Mouse (Mus musculus): ENCODE results near the gene Crocc2. TPM values are rescaled to one million over a fixed set of nuclear protein-coding genes. Genes with fewer than 3 reads are reported as not detected.

Crocc2 gene
- polyA plus RNA-seq, 1 experiment from 2014 or later: 0.14 TPM

DNA sequence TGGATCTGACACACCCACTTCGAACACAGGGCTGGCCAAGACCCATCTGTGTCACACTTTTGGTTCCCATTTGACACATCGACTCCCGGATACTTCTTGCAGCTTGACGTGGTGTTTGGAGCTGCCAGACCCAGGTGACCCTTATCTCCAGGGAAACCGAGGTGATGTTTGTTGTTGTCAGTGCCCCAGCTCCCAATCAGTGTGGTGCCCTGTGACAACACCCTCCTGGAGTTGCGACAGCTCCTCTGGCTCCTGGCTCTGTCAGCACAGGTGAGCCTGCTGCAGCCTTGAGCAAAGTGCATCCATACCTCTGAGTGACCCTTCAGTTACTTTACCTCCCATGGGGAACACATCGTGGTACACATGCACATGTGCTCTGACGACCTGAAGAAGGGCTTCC lies 35.8 kb upstream of the Crocc2 start:
- no peak overlapping the region for H3K9ac ChIP-seq (replicated peaks; ENCODE audit: low read length)
- H3K27ac ChIP-seq (replicated peaks; ENCODE audit: low read depth, low read length): no peak overlapping the region
- no peaks in the 10 kb centered on the region for H3K36me3 ChIP-seq (replicated peaks; ENCODE audit: control insufficient read depth, insufficient read depth, low read depth, low read length)
- DNase-seq (ENCODE audit: low spot score) (no peak), ATAC-seq (replicated peaks; ENCODE audit: insufficient number of reproducible peaks, low FRiP score, low TSS enrichment, low read depth) (no peak)
- no peaks in the 10 kb centered on the region; the same call in 1 of the 2 replicates for H3K4me1 ChIP-seq (ENCODE audit: control insufficient read depth, insufficient read depth, low read length)
- no peak overlapping the region for H3K4me3 ChIP-seq (ENCODE audit: low read depth, low read length)
- 69% methylated on average over 8 of the region's 8 CpGs for WGBS
- no peaks in the 10 kb centered on the region for H3K27me3 ChIP-seq (ENCODE audit: control insufficient read depth, insufficient read depth, low read length)
- H3K4me2 ChIP-seq (ENCODE audit: low read depth, low read length): no peak overlapping the region
- H3K9me3 ChIP-seq (replicated peaks; ENCODE audit: control insufficient read depth, low read length): no peaks in the 10 kb centered on the region

GRCm38 (mm10) chr1:93135036-93135526 lies 33.4 kb upstream of the Crocc2 start, which contains the start of gene Agxt:
Agxt (plus strand) TSS chr1:93135240.
- ATAC-seq (replicated peaks; ENCODE audit: insufficient number of reproducible peaks, low FRiP score, low TSS enrichment, low read depth): no peak
- H3K4me1 ChIP-seq (ENCODE audit: control insufficient read depth, insufficient read depth, low read length): no peaks in the 10 kb centered on the region; the same call in 1 of the 2 replicates

DNA sequence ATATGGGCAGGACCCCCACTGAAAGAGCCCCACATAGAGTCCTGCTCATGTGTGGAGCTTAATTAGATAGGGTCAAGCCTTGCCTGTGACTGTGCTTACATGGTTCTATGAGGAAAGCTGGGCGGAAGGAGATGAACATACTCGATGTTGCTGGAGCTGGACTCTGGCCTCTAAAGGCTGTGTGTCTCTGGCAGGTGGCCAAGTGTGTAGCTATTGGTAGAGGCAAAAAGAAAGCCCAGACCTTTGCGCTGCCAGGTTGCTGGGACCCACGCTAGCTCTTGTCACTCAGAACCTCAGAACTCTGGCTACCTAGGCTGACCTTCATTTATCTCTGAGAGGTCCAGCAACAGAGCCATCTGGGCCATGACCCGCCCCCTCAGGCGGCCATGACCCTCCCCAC lies 30.0 kb upstream of the Crocc2 start:
- no peak for ATAC-seq (replicated peaks; ENCODE audit: insufficient number of reproducible peaks, low FRiP score, low TSS enrichment, low read depth)
- no peak overlapping the region for H3K9ac ChIP-seq (replicated peaks; ENCODE audit: low read length)
- 90% methylated on average over 6 of the region's 6 CpGs for WGBS
- no peaks in the 10 kb centered on the region for H3K9me3 ChIP-seq (replicated peaks; ENCODE audit: control insufficient read depth, low read length)
- no peaks in the 10 kb centered on the region; the same call in 1 of the 2 replicates for H3K4me1 ChIP-seq (ENCODE audit: control insufficient read depth, insufficient read depth, low read length)
- no peaks in the 10 kb centered on the region for H3K27me3 ChIP-seq (ENCODE audit: control insufficient read depth, insufficient read depth, low read length)
- no peak overlapping the region for H3K27ac ChIP-seq (replicated peaks; ENCODE audit: low read depth, low read length)
- no peak for DNase-seq (ENCODE audit: low spot score)
- no peak overlapping the region for H3K4me3 ChIP-seq (ENCODE audit: low read depth, low read length)
- no peaks in the 10 kb centered on the region for H3K36me3 ChIP-seq (replicated peaks; ENCODE audit: control insufficient read depth, insufficient read depth, low read depth, low read length)
- H3K4me2 ChIP-seq (ENCODE audit: low read depth, low read length): no peak overlapping the region

More at GRCm38 (mm10) chr1:93135036-93135526, 33.4 kb upstream of the Crocc2 start, which contains the start of gene Agxt:
- Histone ChIP-seq H3K4me2 (ENCODE audit: low read depth, low read length) (no peak within 1 kb of the TSS), H3K36me3 (replicated peaks; ENCODE audit: control insufficient read depth, insufficient read depth, low read depth, low read length) (no peaks in the 10 kb centered on the region), H3K4me3 (ENCODE audit: low read depth, low read length) (no peak within 1 kb of the TSS), H3K9me3 (replicated peaks; ENCODE audit: control insufficient read depth, low read length) (no peaks in the 10 kb centered on the region), H3K27me3 (ENCODE audit: control insufficient read depth, insufficient read depth, low read length) (no peaks in the 10 kb centered on the region), H3K9ac (replicated peaks; ENCODE audit: low read length) (no peak within 1 kb of the TSS), H3K27ac (replicated peaks; ENCODE audit: low read depth, low read length) (no peak within 1 kb of the TSS)
- WGBS: 87% methylated on average over 12 of the region's 12 CpGs
- no peak for DNase-seq (ENCODE audit: low spot score)

DNA sequence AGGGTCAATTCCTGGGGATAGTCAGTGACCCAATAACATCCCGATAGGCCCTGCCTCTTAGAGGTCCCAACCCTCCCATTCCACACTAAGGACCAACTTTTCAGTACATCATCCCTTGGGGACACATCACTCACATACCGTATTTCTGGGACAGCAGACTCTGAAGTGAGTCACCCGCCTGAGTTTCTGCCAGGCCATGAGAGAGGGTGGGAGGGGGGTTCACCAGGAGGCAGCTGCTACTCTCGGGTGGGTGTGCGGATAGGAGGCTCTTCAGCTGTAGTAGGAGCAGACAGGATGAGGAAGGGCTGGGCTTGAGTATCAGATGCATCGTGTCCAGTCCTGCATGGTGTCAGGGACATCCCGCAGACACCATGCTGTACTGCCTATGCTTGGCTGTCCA lies 28.8 kb upstream of the Crocc2 start:
- WGBS: 82% methylated on average over 7 of the region's 7 CpGs
- H3K36me3 ChIP-seq (replicated peaks; ENCODE audit: control insufficient read depth, insufficient read depth, low read depth, low read length): no peaks in the 10 kb centered on the region
- no peaks in the 10 kb centered on the region; the same call in 1 of the 2 replicates for H3K4me1 ChIP-seq (ENCODE audit: control insufficient read depth, insufficient read depth, low read length)
- no peak overlapping the region for H3K4me2 ChIP-seq (ENCODE audit: low read depth, low read length)
- H3K27ac ChIP-seq (replicated peaks; ENCODE audit: low read depth, low read length): no peak overlapping the region
- DNase-seq (ENCODE audit: low spot score): no peak
- no peaks in the 10 kb centered on the region for H3K27me3 ChIP-seq (ENCODE audit: control insufficient read depth, insufficient read depth, low read length)
- no peak for ATAC-seq (replicated peaks; ENCODE audit: insufficient number of reproducible peaks, low FRiP score, low TSS enrichment, low read depth)
- no peaks in the 10 kb centered on the region for H3K9me3 ChIP-seq (replicated peaks; ENCODE audit: control insufficient read depth, low read length)
- H3K9ac ChIP-seq (replicated peaks; ENCODE audit: low read length): no peak overlapping the region
- no peak overlapping the region for H3K4me3 ChIP-seq (ENCODE audit: low read depth, low read length)

- WGBS: 82% methylated on average over 1 of the region's 1 CpGs
- Histone ChIP-seq H3K4me2 (ENCODE audit: low read depth, low read length) (no peak overlapping the region), H3K36me3 (replicated peaks; ENCODE audit: control insufficient read depth, insufficient read depth, low read depth, low read length) (no peaks in the 10 kb centered on the region), H3K9me3 (replicated peaks; ENCODE audit: control insufficient read depth, low read length) (no peaks in the 10 kb centered on the region), H3K27me3 (ENCODE audit: control insufficient read depth, insufficient read depth, low read length) (no peaks in the 10 kb centered on the region), H3K27ac (replicated peaks; ENCODE audit: low read depth, low read length) (no peak overlapping the region), H3K4me1 (ENCODE audit: control insufficient read depth, insufficient read depth, low read length) (no peaks in the 10 kb centered on the region), H3K4me3 (ENCODE audit: low read depth, low read length) (no peak overlapping the region), H3K9ac (replicated peaks; ENCODE audit: low read length) (no peak overlapping the region)
- ATAC-seq (replicated peaks; ENCODE audit: insufficient number of reproducible peaks, low FRiP score, low TSS enrichment, low read depth) (no peak), DNase-seq (ENCODE audit: low spot score) (no peak)
Observed at GRCm38 (mm10) chr1:93142871-93143270, 25.7 kb upstream of the Crocc2 start.

GRCm38 (mm10) chr1:93144176-93144575 lies 24.3 kb upstream of the Crocc2 start:
- Histone ChIP-seq H3K27ac (replicated peaks; ENCODE audit: low read depth, low read length) (no peak overlapping the region), H3K9ac (replicated peaks; ENCODE audit: low read length) (no peak overlapping the region), H3K4me1 (ENCODE audit: control insufficient read depth, insufficient read depth, low read length) (no peaks in the 10 kb centered on the region), H3K36me3 (replicated peaks; ENCODE audit: control insufficient read depth, insufficient read depth, low read depth, low read length) (no peaks in the 10 kb centered on the region), H3K4me2 (ENCODE audit: low read depth, low read length) (no peak overlapping the region), H3K4me3 (ENCODE audit: low read depth, low read length) (no peak overlapping the region), H3K9me3 (replicated peaks; ENCODE audit: control insufficient read depth, low read length) (no peaks in the 10 kb centered on the region), H3K27me3 (ENCODE audit: control insufficient read depth, insufficient read depth, low read length) (no peaks in the 10 kb centered on the region)
- WGBS: 80% methylated on average over 9 of the region's 9 CpGs
- ATAC-seq (replicated peaks; ENCODE audit: insufficient number of reproducible peaks, low FRiP score, low TSS enrichment, low read depth) (no peak), DNase-seq (ENCODE audit: low spot score) (no peak)

DNA sequence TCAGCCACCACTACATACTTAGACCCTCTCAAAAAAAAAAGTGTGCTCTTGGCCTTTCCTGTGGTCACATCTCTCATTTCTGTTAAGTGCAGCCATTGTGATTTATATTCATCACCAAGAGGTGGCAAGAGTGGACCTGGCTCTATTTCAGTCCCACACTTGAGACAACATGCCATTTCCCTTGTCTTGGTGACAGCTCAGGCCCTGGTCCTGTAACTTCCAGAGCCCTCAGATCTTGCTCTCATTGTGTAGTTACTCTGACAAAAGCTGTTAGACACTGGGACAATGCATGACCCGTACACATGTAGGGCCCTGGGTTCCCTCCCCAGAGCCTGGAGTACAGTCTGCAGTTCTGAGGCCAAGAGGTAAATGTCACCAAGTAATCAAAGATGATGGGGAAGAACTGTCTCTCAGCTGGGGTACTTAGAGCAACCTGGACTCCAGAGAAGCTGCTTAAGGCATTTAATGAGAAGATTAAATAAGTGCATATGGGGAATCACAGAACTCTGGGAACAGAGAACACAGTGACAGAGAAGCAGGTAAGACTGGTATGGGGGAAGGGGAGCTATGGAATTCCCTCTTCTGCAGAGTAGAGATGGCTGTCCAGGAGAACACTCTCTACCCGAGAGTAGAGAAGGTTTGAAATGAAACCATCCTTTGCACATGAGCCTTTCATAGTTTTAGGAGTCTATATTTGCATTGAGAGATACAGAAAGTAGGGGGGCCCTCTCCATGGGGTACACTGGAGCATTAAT lies 17.4 kb upstream of the Crocc2 start:
- Histone ChIP-seq H3K27me3 (ENCODE audit: control insufficient read depth, insufficient read depth, low read length) (no peaks in the 10 kb centered on the region), H3K27ac (replicated peaks; ENCODE audit: low read depth, low read length) (no peak overlapping the region), H3K9ac (replicated peaks; ENCODE audit: low read length) (no peak overlapping the region), H3K4me2 (ENCODE audit: low read depth, low read length) (no peak overlapping the region), H3K36me3 (replicated peaks; ENCODE audit: control insufficient read depth, insufficient read depth, low read depth, low read length) (no peaks in the 10 kb centered on the region), H3K4me3 (ENCODE audit: low read depth, low read length) (no peak overlapping the region), H3K4me1 (ENCODE audit: control insufficient read depth, insufficient read depth, low read length) (no peaks in the 10 kb centered on the region), H3K9me3 (replicated peaks; ENCODE audit: control insufficient read depth, low read length) (no peaks in the 10 kb centered on the region)
- WGBS: 71% methylated on average over 2 of the region's 2 CpGs
- no peak for DNase-seq (ENCODE audit: low spot score)
- no peak for ATAC-seq (replicated peaks; ENCODE audit: insufficient number of reproducible peaks, low FRiP score, low TSS enrichment, low read depth)

- H3K4me1 ChIP-seq (ENCODE audit: control insufficient read depth, insufficient read depth, low read length): no peaks in the 10 kb centered on the region
- no peak overlapping the region for H3K4me2 ChIP-seq (ENCODE audit: low read depth, low read length)
- no peak overlapping the region for H3K27ac ChIP-seq (replicated peaks; ENCODE audit: low read depth, low read length)
- no peak for DNase-seq (ENCODE audit: low spot score)
- H3K36me3 ChIP-seq (replicated peaks; ENCODE audit: control insufficient read depth, insufficient read depth, low read depth, low read length): no peaks in the 10 kb centered on the region
- no peaks in the 10 kb centered on the region for H3K9me3 ChIP-seq (replicated peaks; ENCODE audit: control insufficient read depth, low read length)
- no peaks in the 10 kb centered on the region for H3K27me3 ChIP-seq (ENCODE audit: control insufficient read depth, insufficient read depth, low read length)
- ATAC-seq (replicated peaks; ENCODE audit: insufficient number of reproducible peaks, low FRiP score, low TSS enrichment, low read depth): no peak
- no peak overlapping the region for H3K4me3 ChIP-seq (ENCODE audit: low read depth, low read length)
- H3K9ac ChIP-seq (replicated peaks; ENCODE audit: low read length): no peak overlapping the region
- 85% methylated on average over 4 of the region's 4 CpGs for WGBS
Observed at GRCm38 (mm10) chr1:93157566-93157965, 11.0 kb upstream of the Crocc2 start.

Measured in embryonic facial prominence, embryonic 11.5 days (tissue).